Mouse (Mus musculus): ENCODE data around the gene Ddx41.

DNA sequence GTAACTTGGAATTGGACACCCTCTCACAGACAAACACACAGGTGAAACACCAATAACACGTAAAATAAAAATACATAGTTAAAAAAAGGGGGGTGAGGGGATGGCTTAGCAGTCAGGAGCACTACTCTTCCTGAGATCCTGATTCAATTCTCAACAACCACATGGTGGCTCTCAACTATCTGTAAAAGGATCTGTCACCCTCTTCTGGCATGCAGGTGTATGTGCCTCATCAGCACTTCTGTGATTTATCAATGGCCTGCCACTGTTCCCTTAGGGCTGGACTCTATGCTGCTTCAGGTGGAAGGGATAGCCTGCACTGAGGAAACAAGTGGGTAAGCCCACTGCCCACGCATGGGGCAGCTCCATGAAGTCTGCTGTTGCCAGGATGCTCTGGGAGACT, 4.5 kb upstream of the Ddx41 start:
- TF ChIP-seq CTCF (IDR thresholded peaks at IDR 0.05; ENCODE audit: low read depth), result no peak
- no peak for TF ChIP-seq EP300 (IDR thresholded peaks at IDR 0.05; ENCODE audit: low read depth)

Data from heart, postnatal 0 days (tissue).